Mouse (Mus musculus) frontal cortex, postnatal 14 days (tissue): ENCODE measurements around the gene Cdr2l.

Experiments
- DNase-seq, 2 experiments: peaks; one replicate each; pipeline ENCODE4 v3.0.0; 2022; ENCODE audit warnings: low spot score in 2 of 2

The Cdr2l gene

GRCm38 (mm10) chr11:115406858-115407401 lies 25.2 kb downstream of the Cdr2l start:
- DNase-seq, result no peak

- no peak for DNase-seq
Observed at GRCm38 (mm10) chr11:115408266-115408920, 26.7 kb downstream of the Cdr2l start.

- DNase-seq, result no peak
Observed at GRCm38 (mm10) chr11:115409556-115409955, 27.8 kb downstream of the Cdr2l start.

GRCm38 (mm10) chr11:115419531-115420237 lies 38.0 kb downstream of the Cdr2l start, which contains the start of the genes Atp5h and Kctd2:
Atp5h (minus strand) TSS chr11:115419962.
Kctd2 (plus strand) TSS chr11:115420128.
- peak; percentile 92 to 93 for DNase-seq

- peak; percentile 44 to 46 for DNase-seq
Observed at GRCm38 (mm10) chr11:115420336-115421190, 38.8 kb downstream of the Cdr2l start.

GRCm38 (mm10) chr11:115421328-115421727 lies 39.6 kb downstream of the Cdr2l start:
- no peak for DNase-seq

GRCm38 (mm10) chr11:115421972-115422371 lies 40.3 kb downstream of the Cdr2l start:
- DNase-seq, result no peak

- DNase-seq, result no peak
Observed at GRCm38 (mm10) chr11:115423091-115423490, 41.4 kb downstream of the Cdr2l start.

- DNase-seq, result no peak
Observed at GRCm38 (mm10) chr11:115424666-115425065, 43.0 kb downstream of the Cdr2l start.

GRCm38 (mm10) chr11:115425671-115426070 lies 44.0 kb downstream of the Cdr2l start:
- no peak for DNase-seq

- DNase-seq, result peak; percentile 60 to 65
Observed at GRCm38 (mm10) chr11:115427482-115428331, 46.0 kb downstream of the Cdr2l start.

GRCm38 (mm10) chr11:115429307-115429706 lies 47.6 kb downstream of the Cdr2l start:
- DNase-seq, result no peak

- DNase-seq, result no peak
Observed at GRCm38 (mm10) chr11:115430561-115430960, 48.8 kb downstream of the Cdr2l start.

- no peak for DNase-seq
Observed at GRCm38 (mm10) chr11:115432814-115433213, 51.1 kb downstream of the Cdr2l start.

GRCm38 (mm10) chr11:115433342-115433741 lies 51.6 kb downstream of the Cdr2l start:
- DNase-seq, result no peak

GRCm38 (mm10) chr11:115435596-115436337 lies 54.1 kb downstream of the Cdr2l start:
- no peak for DNase-seq

- no peak for DNase-seq
Observed at GRCm38 (mm10) chr11:115437571-115438122, 55.9 kb downstream of the Cdr2l start.

GRCm38 (mm10) chr11:115439326-115439725 lies 57.6 kb downstream of the Cdr2l start:
- no peak for DNase-seq

- DNase-seq, result no peak
Observed at GRCm38 (mm10) chr11:115439906-115440595, 58.3 kb downstream of the Cdr2l start, which contains the start of gene Trim80. Trim80 (plus strand) TSS chr11:115440545.
